Mouse (Mus musculus) thymus, postnatal 0 days (tissue): ENCODE data around the gene Gbp8. TPM values are rescaled to one million over a fixed set of nuclear protein-coding genes. Genes with fewer than 3 reads are reported as not detected.
"Not testable (repeated sequence)": the region's sequence is repeated elsewhere in the genome, so short reads cannot be mapped to it uniquely, and the experiment has no call there.

Experiments used
- DNase-seq: peaks from one replicate; pipeline ENCODE4 v3.0.0-alpha.2; 2015; ENCODE audit warnings: low spot score
- polyA plus RNA-seq: library from polyadenylated mRNA; unstranded; fragments of >200 nt; fragmentation: Nextera tagmentation; extraction: Ambion mirVana; gene quantifications from 2 replicates; pipeline ENCODE4 v1.2.1, GENCODE M21; 2015

The Gbp8 gene
- polyA plus RNA-seq: 61.9 and 67.2 TPM in 2 replicates

- peak; percentile 82 for DNase-seq
These were observed at the start of gene Gbp8, which contains the start of the genes Gbp9 and Gbp4 for GRCm38 (mm10) chr5:105139409-105140088. TSS of gene Gbp8 (minus strand) at chr5:105139540. TSS of gene Gbp9 (minus strand) at chr5:105139539. TSS of gene Gbp4 (minus strand) at chr5:105139586.

- no peak for DNase-seq
These were observed 42.1 kb upstream of the Gbp8 start for GRCm38 (mm10) chr5:105181446-105181845.

- DNase-seq: no peak
These were observed 17.2 kb upstream of the Gbp8 start for GRCm38 (mm10) chr5:105156582-105156981.

GRCm38 (mm10) chr5:105154049-105154448, 14.7 kb upstream of the Gbp8 start:
- no peak for DNase-seq

- DNase-seq: not testable (repeated sequence)
These were observed 8.7 kb upstream of the Gbp8 start for GRCm38 (mm10) chr5:105148062-105148461.

- DNase-seq: no peak
These were observed 7.1 kb upstream of the Gbp8 start for GRCm38 (mm10) chr5:105146447-105146846.

- not testable (repeated sequence) for DNase-seq
These were observed 6.4 kb upstream of the Gbp8 start for GRCm38 (mm10) chr5:105145731-105146130.

GRCm38 (mm10) chr5:105140089-105140810, 910 bp upstream of the Gbp8 start:
- DNase-seq: not testable (repeated sequence)

- DNase-seq: peak; percentile 27
These were observed 434 bp downstream of the Gbp8 start for GRCm38 (mm10) chr5:105138906-105139305.

GRCm38 (mm10) chr5:105136706-105137304, 2.5 kb downstream of the Gbp8 start:
- DNase-seq: not testable (repeated sequence)

GRCm38 (mm10) chr5:105121731-105122130, 17.6 kb downstream of the Gbp8 start:
- DNase-seq: not testable (repeated sequence)

- no peak for DNase-seq
These were observed 23.6 kb downstream of the Gbp8 start for GRCm38 (mm10) chr5:105115740-105116139.

- peak; percentile 56 for DNase-seq
These were observed 24.6 kb downstream of the Gbp8 start for GRCm38 (mm10) chr5:105114696-105115095.

- no peak for DNase-seq
These were observed 25.7 kb downstream of the Gbp8 start for GRCm38 (mm10) chr5:105113656-105114055.

- peak; percentile 58 for DNase-seq
These were observed 29.0 kb downstream of the Gbp8 start for GRCm38 (mm10) chr5:105110271-105110852.

GRCm38 (mm10) chr5:105109775-105110174, 29.6 kb downstream of the Gbp8 start:
- DNase-seq: peak; percentile 21

- not testable (repeated sequence) for DNase-seq
These were observed 33.7 kb downstream of the Gbp8 start for GRCm38 (mm10) chr5:105105689-105106088.

GRCm38 (mm10) chr5:105081900-105082299, 57.4 kb downstream of the Gbp8 start:
- peak; percentile 37 for DNase-seq

GRCm38 (mm10) chr5:105068356-105068755, 71.0 kb downstream of the Gbp8 start:
- DNase-seq: peak; percentile 70

- peak; percentile 65 for DNase-seq
These were observed 74.9 kb downstream of the Gbp8 start for GRCm38 (mm10) chr5:105064443-105064842.

GRCm38 (mm10) chr5:105063321-105063720, 76.0 kb downstream of the Gbp8 start:
- peak; percentile 50 for DNase-seq

GRCm38 (mm10) chr5:105062403-105062802, 76.9 kb downstream of the Gbp8 start:
- DNase-seq: not testable (repeated sequence)
